Comparison of ENCODE assay signal across 13 mouse cellular contexts in genomic region chr14:5879136-5879535, GRCm38 (mm10). TPM values are rescaled to one million over a fixed set of nuclear protein-coding genes. Genes with fewer than 3 reads are reported as not detected.
A peak's percentile ranks its signal among the peaks of the same experiment; 100 is the strongest.
DNase-seq lines count a peak whose midpoint lies in the region; ATAC-seq and TF ChIP-seq lines count a peak whose summit lies in the region.
"Not testable (repeated sequence)": the region's sequence is repeated elsewhere in the genome, so short reads cannot be mapped to it uniquely, and the experiment has no call there.
"Had no signal": no experiment of that assay in that cellular context is flagged by ENCODE, and none has a peak within 500 bp of the region (broad histone marks: within the 10 kb centered on the region; RNA-seq: fewer than 3 reads in every experiment).

No protein-coding gene starts in this region.

- 14% methylated on average over 5 of the region's 11 CpGs for WGBS in liver, embryonic 14.5 days (ENCODE audit: insufficient replicate concordance)

- H3K27ac ChIP-seq in liver, embryonic 14.5 days, result not testable (repeated sequence)

- not testable (repeated sequence) for H3K9me3 ChIP-seq in liver, embryonic 14.5 days (ENCODE audit: control insufficient read depth, low read length)

- H3K27me3 ChIP-seq in liver, embryonic 14.5 days (ENCODE audit: control insufficient read depth, insufficient read depth, low read length), result not testable (repeated sequence)

- not testable (repeated sequence) for ATAC-seq in liver, embryonic 14.5 days (ENCODE audit: insufficient read depth)

- H3K4me3 ChIP-seq in liver, embryonic 14.5 days (ENCODE audit: insufficient read depth in 1 of 2, low read depth in 2 of 2, low read length in 2 of 2), result not testable (repeated sequence)

- TF ChIP-seq EP300 in liver, embryonic 14.5 days (IDR thresholded peaks at IDR 0.05; ENCODE audit: low read depth), result not testable (repeated sequence)

- H3K4me1 ChIP-seq in liver, embryonic 14.5 days (replicated peaks; ENCODE audit: control insufficient read depth in 2 of 2, insufficient read depth in 2 of 2, low read length in 1 of 2), result not testable (repeated sequence)

- H3K4me2 ChIP-seq in liver, embryonic 14.5 days (ENCODE audit: low read depth), result not testable (repeated sequence)

- TF ChIP-seq CTCF in liver, embryonic 14.5 days (IDR thresholded peaks at IDR 0.05; ENCODE audit: low read depth), result peak; percentile 18; the same call in 1 of the 2 replicates

- H3K36me3 ChIP-seq in liver, embryonic 14.5 days (replicated peaks; ENCODE audit: control insufficient read depth, insufficient read depth, low read depth), result not testable (repeated sequence)

- H3K9ac ChIP-seq in liver, embryonic 14.5 days (replicated peaks), result not testable (repeated sequence)

- peak; percentile 18 for DNase-seq in adrenal gland, postnatal 14 days
- peak; percentile 83 for DNase-seq in embryo, embryonic 10.5 days (ENCODE audit: low spot score)
- DNase-seq in gastrocnemius, postnatal 10 days, result peak; percentile 6
- peak; percentile 3 for DNase-seq in induced T-regulatory cell, adult 2 months (ENCODE audit: low read depth)
- DNase-seq in layer of hippocampus, adult 9-10 months (ENCODE audit: low spot score), result peak; percentile 9
- DNase-seq in liver, embryonic 14.5 days (ENCODE audit: low read depth in 3 of 3, low spot score in 3 of 3), result not testable (repeated sequence)
- peak; percentile 34 for DNase-seq in neural tube, embryonic 10.5 days (ENCODE audit: extremely low spot score, low spot score)
- peak; percentile 8 for DNase-seq in urinary bladder, postnatal 14 days (ENCODE audit: low spot score)

RNA-seq across cellular contexts. Expression of gene Gm8237, which starts 1.0 kb away (rescaled TPM):
- total RNA-seq in adrenal gland, postnatal 14 days (2021), result 1.1 and 1.2 TPM in 2 replicates
- 1 to 10 TPM; 1.0 to 1.5 TPM for total RNA-seq in gastrocnemius, postnatal 10 days (2021)
- not detected in 2 replicates for polyA plus RNA-seq in liver, embryonic 14.5 days (2012; rRNA removed)
- 0.06 TPM in 1 of 2 replicates, not detected in the other for polyA plus RNA-seq in liver, embryonic 14.5 days (2014; fragmentation: Nextera tagmentation; extraction: Ambion mirVana)
- total RNA-seq: common myeloid progenitor, adult 5-6 weeks; gastrocnemius, adult 18-20 months had no signal
- polyA plus RNA-seq: thymus, adult 2 months had no signal

RNA-seq across cellular contexts. Expression of gene Gm3424, which starts 49.0 kb away (rescaled TPM):
- total RNA-seq in adrenal gland, postnatal 14 days (2021), result not detected in 2 replicates
- total RNA-seq in gastrocnemius, postnatal 10 days (2021), result not detected
- polyA plus RNA-seq in liver, embryonic 14.5 days (2012; rRNA removed), result not detected in 2 replicates
- not detected in 2 replicates for polyA plus RNA-seq in liver, embryonic 14.5 days (2014; fragmentation: Nextera tagmentation; extraction: Ambion mirVana)
- total RNA-seq: common myeloid progenitor, adult 5-6 weeks; gastrocnemius, adult 18-20 months; heart, postnatal 25 days had no signal
- polyA plus RNA-seq: limb, embryonic 13.5 days; thymus, adult 2 months had no signal
